ENCODE assay signal across 26 mouse cellular contexts in the genomic region with DNA sequence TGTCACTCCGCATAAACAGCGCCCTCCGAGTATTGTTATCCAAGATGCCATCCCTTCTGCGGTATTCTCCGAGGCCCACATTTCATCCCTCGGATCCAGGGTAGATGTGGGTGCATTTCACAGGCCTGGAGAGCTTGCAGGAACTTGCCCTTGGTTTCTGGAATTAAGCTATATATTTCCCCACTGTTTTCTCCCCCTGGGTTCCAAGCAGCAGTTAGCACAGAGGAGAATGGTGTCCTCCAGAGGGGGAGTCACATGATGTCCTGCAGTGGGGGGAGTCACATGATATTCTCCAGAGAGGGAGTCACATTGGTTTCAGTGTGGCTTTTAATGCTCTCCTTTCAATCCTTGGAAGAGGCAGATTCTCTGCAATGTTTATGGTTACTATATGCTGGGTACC.
DNase-seq lines count a peak whose midpoint lies in the region; ATAC-seq and TF ChIP-seq lines count a peak whose summit lies in the region.
"Had no signal": no experiment of that assay in that cellular context is flagged by ENCODE, and none has a peak within 500 bp of the region (broad histone marks: within the 10 kb centered on the region; RNA-seq: fewer than 3 reads in every experiment).

No protein-coding gene starts in this region.

- no peak overlapping the region for H3K4me3 ChIP-seq in embryonic facial prominence, embryonic 15.5 days (replicated peaks)
- no peak overlapping the region for H3K4me3 ChIP-seq in embryonic facial prominence, embryonic 10.5 days
- no peak overlapping the region for H3K4me3 ChIP-seq in heart, postnatal 0 days (ENCODE audit: low read depth, low read length)
- H3K4me3 ChIP-seq in layer of hippocampus, adult 2 months, result no peak overlapping the region
- H3K4me3 ChIP-seq: embryonic facial prominence, embryonic 12.5 days; forebrain, embryonic 12.5 days; gastrocnemius, adult 2 months; heart, embryonic 12.5 days; intestine, embryonic 15.5 days had no signal

- ATAC-seq in embryonic facial prominence, embryonic 15.5 days (ENCODE audit: insufficient number of reproducible peaks, low FRiP score, low TSS enrichment, low read depth), result no peak
- no peak for ATAC-seq in heart, postnatal 0 days (ENCODE audit: insufficient read depth, low read depth)
- ATAC-seq: CD4-positive, CD25-positive, alpha-beta regulatory T cell, adult 4 months; forebrain, embryonic 16.5 days; intestine, embryonic 15.5 days had no signal

- TF ChIP-seq POLR2A in brain, embryonic 14.5 days (IDR thresholded peaks at IDR 0.05; ENCODE audit: borderline replicate concordance, extremely low read depth, insufficient read depth, insufficient read length, poor library complexity, severe bottlenecking), result no peak

- DNase-seq in embryonic facial prominence, embryonic 10.5 days (ENCODE audit: low spot score), result no peak
- no peak for DNase-seq in heart, postnatal 0 days (ENCODE audit: low spot score)
- DNase-seq in heart, adult 18-20 months, result no peak
- no peak for DNase-seq in layer of hippocampus, adult 2 months (ENCODE audit: low spot score in 2 of 2)
- no peak for DNase-seq in layer of hippocampus, postnatal 25 days (ENCODE audit: extremely low spot score in 1 of 2, low spot score in 1 of 2)
- peak; percentile 48 for DNase-seq in brain, embryonic 14.5 days (ENCODE audit: low read depth)
- DNase-seq: adrenal gland, adult 8-10 months; adrenal gland, postnatal 36 days; B cell, adult 2 months; cerebellum, adult 11 months; cerebellum, adult 8-10 months; cerebellum, postnatal 14 days; embryo, embryonic 11 days; gastrocnemius, adult 2 months; gastrocnemius, postnatal 25 days; heart, postnatal 10 days; heart, postnatal 4 days; kidney, adult 18-20 months had no signal

- no peak overlapping the region for H3K4me2 ChIP-seq in embryonic facial prominence, embryonic 15.5 days (replicated peaks)
- H3K4me2 ChIP-seq in heart, postnatal 0 days (ENCODE audit: low read depth, low read length), result no peak overlapping the region
- H3K4me2 ChIP-seq: embryonic facial prominence, embryonic 12.5 days; forebrain, embryonic 12.5 days; heart, embryonic 12.5 days; intestine, embryonic 15.5 days had no signal

- peak overlapping the region; percentile 18; the same call in 1 of the 2 replicates for H3K27ac ChIP-seq in embryonic facial prominence, embryonic 15.5 days (replicated peaks)
- no peak overlapping the region for H3K27ac ChIP-seq in embryonic facial prominence, embryonic 10.5 days (replicated peaks)
- H3K27ac ChIP-seq in heart, postnatal 0 days (ENCODE audit: low read depth), result peak overlapping the region; percentile 43; the same call in 1 of the 2 replicates
- H3K27ac ChIP-seq in layer of hippocampus, adult 2 months, result peak overlapping the region; percentile 37
- H3K27ac ChIP-seq: embryonic facial prominence, embryonic 12.5 days; forebrain, embryonic 12.5 days; gastrocnemius, adult 2 months; intestine, embryonic 15.5 days had no signal

- H3K27me3 ChIP-seq in embryonic facial prominence, embryonic 15.5 days, result no peaks in the 10 kb centered on the region
- H3K27me3 ChIP-seq in embryonic facial prominence, embryonic 10.5 days (replicated peaks; ENCODE audit: low read depth, poor library complexity, severe bottlenecking), result no peaks in the 10 kb centered on the region
- no peaks in the 10 kb centered on the region for H3K27me3 ChIP-seq in heart, postnatal 0 days (ENCODE audit: control insufficient read depth, insufficient read depth, low read length)
- H3K27me3 ChIP-seq: embryonic facial prominence, embryonic 12.5 days; forebrain, embryonic 12.5 days; heart, embryonic 12.5 days; intestine, embryonic 15.5 days had no signal

- no peak overlapping the region for H3K9ac ChIP-seq in embryonic facial prominence, embryonic 15.5 days
- no peak overlapping the region for H3K9ac ChIP-seq in heart, postnatal 0 days (replicated peaks; ENCODE audit: low read depth, low read length)
- H3K9ac ChIP-seq: embryonic facial prominence, embryonic 12.5 days; forebrain, embryonic 12.5 days; heart, embryonic 12.5 days; intestine, embryonic 15.5 days had no signal

- no peak for TF ChIP-seq EP300 in heart, postnatal 0 days (IDR thresholded peaks at IDR 0.05; ENCODE audit: low read depth)

- no peaks in the 10 kb centered on the region for H3K9me3 ChIP-seq in embryonic facial prominence, embryonic 15.5 days (replicated peaks)
- no peaks in the 10 kb centered on the region for H3K9me3 ChIP-seq in embryonic facial prominence, embryonic 10.5 days
- no peaks in the 10 kb centered on the region for H3K9me3 ChIP-seq in heart, postnatal 0 days (replicated peaks; ENCODE audit: control insufficient read depth, low read length)
- H3K9me3 ChIP-seq: embryonic facial prominence, embryonic 12.5 days; forebrain, embryonic 12.5 days; heart, embryonic 12.5 days; intestine, embryonic 15.5 days had no signal

- 66% methylated on average over 6 of the region's 6 CpGs for WGBS in embryonic facial prominence, embryonic 15.5 days
- WGBS in embryonic facial prominence, embryonic 10.5 days, result 88% methylated on average over 6 of the region's 6 CpGs
- WGBS in heart, postnatal 0 days, result 84% methylated on average over 6 of the region's 6 CpGs

- TF ChIP-seq CTCF in heart, postnatal 0 days (IDR thresholded peaks at IDR 0.05; ENCODE audit: low read depth), result no peak
- TF ChIP-seq CTCF in layer of hippocampus, adult 2 months (conservative IDR thresholded peaks at IDR 0.05), result no peak
- no peak for TF ChIP-seq CTCF in brain, embryonic 14.5 days (IDR thresholded peaks at IDR 0.05; ENCODE audit: borderline replicate concordance, extremely low read depth, insufficient read depth, insufficient read length)

- H3K4me1 ChIP-seq in embryonic facial prominence, embryonic 15.5 days, result peaks cover 4% of the 10 kb centered on the region; the same call in 1 of the 2 replicates
- H3K4me1 ChIP-seq in embryonic facial prominence, embryonic 10.5 days, result peaks cover 12% of the 10 kb centered on the region
- peaks cover 4% of the 10 kb centered on the region; the same call in 1 of the 2 replicates for H3K4me1 ChIP-seq in heart, postnatal 0 days (ENCODE audit: control insufficient read depth, insufficient read depth)
- H3K4me1 ChIP-seq: intestine, embryonic 15.5 days had no signal

- H3K36me3 ChIP-seq in embryonic facial prominence, embryonic 15.5 days, result peaks cover 53% of the 10 kb centered on the region
- peaks cover 30% of the 10 kb centered on the region for H3K36me3 ChIP-seq in embryonic facial prominence, embryonic 10.5 days (replicated peaks)
- peaks cover 49% of the 10 kb centered on the region for H3K36me3 ChIP-seq in heart, postnatal 0 days (replicated peaks; ENCODE audit: control insufficient read depth, insufficient read depth, low read length)
- H3K36me3 ChIP-seq: forebrain, embryonic 12.5 days; G1E had no signal
